8 mouse cellular contexts compared by ENCODE assay signal in genomic region chr13:18057231-18057912, GRCm38 (mm10).
DNase-seq lines count a peak whose midpoint lies in the region; ATAC-seq and TF ChIP-seq lines count a peak whose summit lies in the region.

No protein-coding gene starts in this region.

- no peak overlapping the region for H3K4me3 ChIP-seq in heart, adult 2 months
- H3K4me3 ChIP-seq in forebrain, embryonic 10.5 days, result no peak overlapping the region
- no peak overlapping the region for H3K4me3 ChIP-seq in hindbrain, embryonic 13.5 days

- H3K27ac ChIP-seq in heart, adult 2 months, result no peak overlapping the region
- H3K27ac ChIP-seq in forebrain, embryonic 10.5 days, result no peak overlapping the region
- no peak overlapping the region for H3K27ac ChIP-seq in hindbrain, embryonic 13.5 days

- intact Hi-C loops in heart, adult 2 months (cut with DNase I), result loop anchor here (2.0 to 10.0 kb wide), 3 partner anchors 117 to 657 kb away; partner anchors contain the start of gene Vps41

- no peaks in the 10 kb centered on the region for H3K27me3 ChIP-seq in heart, adult 2 months (ENCODE audit: control insufficient read depth, insufficient read depth, low read length)
- H3K27me3 ChIP-seq in forebrain, embryonic 10.5 days (ENCODE audit: poor library complexity, severe bottlenecking), result no peaks in the 10 kb centered on the region
- H3K27me3 ChIP-seq in hindbrain, embryonic 13.5 days, result no peaks in the 10 kb centered on the region

- H3K4me2 ChIP-seq in hindbrain, embryonic 13.5 days, result no peak overlapping the region

- no peaks in the 10 kb centered on the region for H3K36me3 ChIP-seq in heart, adult 2 months (ENCODE audit: control insufficient read depth, insufficient read depth, low read length)
- no peaks in the 10 kb centered on the region for H3K36me3 ChIP-seq in forebrain, embryonic 10.5 days (replicated peaks)
- no peaks in the 10 kb centered on the region for H3K36me3 ChIP-seq in hindbrain, embryonic 13.5 days

- TF ChIP-seq POLR2A in heart, adult 2 months (IDR thresholded peaks at IDR 0.05; ENCODE audit: insufficient read depth, low read depth, low read length), result no peak

- peaks cover 6% of the 10 kb centered on the region for H3K9me3 ChIP-seq in forebrain, embryonic 10.5 days
- H3K9me3 ChIP-seq in hindbrain, embryonic 13.5 days, result 0 out of 2 replicates have a peak, but pooled peaks cover 7% of the 10 kb centered on the region

- WGBS in heart, adult 2 months, result 27% methylated on average over 8 of the region's 8 CpGs
- 38% methylated on average over 8 of the region's 8 CpGs for WGBS in forebrain, embryonic 10.5 days
- 36% methylated on average over 8 of the region's 8 CpGs for WGBS in hindbrain, embryonic 13.5 days

- H3K79me2 ChIP-seq in heart, adult 2 months (replicated peaks; ENCODE audit: control insufficient read depth, insufficient read depth, low read length), result no peaks in the 10 kb centered on the region

- TF ChIP-seq EP300 in heart, adult 2 months (IDR thresholded peaks at IDR 0.05; ENCODE audit: insufficient read depth, low read depth, low read length), result no peak

- ATAC-seq in hindbrain, embryonic 13.5 days (ENCODE audit: low FRiP score), result peak; percentile 94

- peak; percentile 85 for TF ChIP-seq CTCF in heart, adult 2 months (IDR thresholded peaks at IDR 0.05)

- H3K9ac ChIP-seq in heart, adult 2 months (ENCODE audit: low read depth, low read length), result no peak overlapping the region
- no peak overlapping the region for H3K9ac ChIP-seq in hindbrain, embryonic 13.5 days

- DNase-seq in heart, adult 2 months, result peak in 1 of 2 experiments; percentile 13
- DNase-seq in heart, adult 11 months, result no peak
- DNase-seq in brain, embryonic 18.5 days (ENCODE audit: low read depth, low spot score), result peak; percentile 52
- peak; percentile 46 for DNase-seq in forebrain, embryonic 10.5 days (ENCODE audit: extremely low spot score, low spot score)
- peak; percentile 83 for DNase-seq in layer of hippocampus, adult 9-10 months (ENCODE audit: low spot score)
- peak; percentile 83 for DNase-seq in lung, postnatal 36 days
- peak; percentile 55 for DNase-seq in right cerebral cortex, postnatal 4 days

- H3K4me1 ChIP-seq in heart, adult 2 months (ENCODE audit: control insufficient read depth, insufficient read depth, low read length), result no peaks in the 10 kb centered on the region
- H3K4me1 ChIP-seq in forebrain, embryonic 10.5 days, result peaks cover 4% of the 10 kb centered on the region; the same call in 1 of the 2 replicates
- H3K4me1 ChIP-seq in hindbrain, embryonic 13.5 days (replicated peaks), result no peaks in the 10 kb centered on the region
